Mouse (Mus musculus): ENCODE results near the gene Ctnna2. TPM values are rescaled to one million over a fixed set of nuclear protein-coding genes. Genes with fewer than 3 reads are reported as not detected.

Gene Ctnna2
- polyA plus RNA-seq, 1 experiment from 2014 or later, result 1.6 TPM

DNA sequence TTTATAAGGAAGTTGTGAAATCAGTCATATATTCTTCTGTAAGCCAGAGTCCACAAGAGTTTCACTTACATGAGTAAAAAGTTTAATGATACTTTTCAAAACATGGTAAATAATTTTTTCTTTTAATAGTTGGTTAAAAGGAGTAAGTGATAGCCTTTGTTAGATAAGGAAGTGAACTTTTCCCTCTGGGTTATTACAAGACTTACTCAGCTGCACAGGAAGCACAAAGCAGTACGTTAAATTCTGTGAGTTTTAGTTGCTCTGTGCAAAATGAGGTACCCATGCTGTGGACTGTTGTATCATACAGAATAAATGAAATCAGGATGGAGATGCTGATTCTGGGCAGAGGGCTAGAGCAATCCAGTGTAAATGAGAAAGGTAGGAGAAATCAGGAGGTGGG lies 423.3 kb downstream of the Ctnna2 start:
- Histone ChIP-seq H3K36me3 (ENCODE audit: control insufficient read depth, insufficient read depth, low read length) (no peaks in the 10 kb centered on the region), H3K4me1 (ENCODE audit: control insufficient read depth, insufficient read depth, low read length) (no peaks in the 10 kb centered on the region), H3K9ac (ENCODE audit: low read length) (no peak overlapping the region), H3K27ac (replicated peaks; ENCODE audit: low read depth, low read length) (no peak overlapping the region), H3K4me2 (ENCODE audit: low read depth, severe bottlenecking) (no peak overlapping the region), H3K27me3 (ENCODE audit: control insufficient read depth, insufficient read depth, low read length) (no peaks in the 10 kb centered on the region), H3K9me3 (ENCODE audit: control insufficient read depth, low read length) (no peaks in the 10 kb centered on the region), H3K4me3 (ENCODE audit: low read depth, low read length) (no peak overlapping the region)
- DNase-seq (ENCODE audit: low spot score) (no peak), ATAC-seq (ENCODE audit: insufficient number of reproducible peaks, low FRiP score, low TSS enrichment, low read depth) (no peak)
- 86% methylated on average over 1 of the region's 1 CpGs for WGBS

DNA sequence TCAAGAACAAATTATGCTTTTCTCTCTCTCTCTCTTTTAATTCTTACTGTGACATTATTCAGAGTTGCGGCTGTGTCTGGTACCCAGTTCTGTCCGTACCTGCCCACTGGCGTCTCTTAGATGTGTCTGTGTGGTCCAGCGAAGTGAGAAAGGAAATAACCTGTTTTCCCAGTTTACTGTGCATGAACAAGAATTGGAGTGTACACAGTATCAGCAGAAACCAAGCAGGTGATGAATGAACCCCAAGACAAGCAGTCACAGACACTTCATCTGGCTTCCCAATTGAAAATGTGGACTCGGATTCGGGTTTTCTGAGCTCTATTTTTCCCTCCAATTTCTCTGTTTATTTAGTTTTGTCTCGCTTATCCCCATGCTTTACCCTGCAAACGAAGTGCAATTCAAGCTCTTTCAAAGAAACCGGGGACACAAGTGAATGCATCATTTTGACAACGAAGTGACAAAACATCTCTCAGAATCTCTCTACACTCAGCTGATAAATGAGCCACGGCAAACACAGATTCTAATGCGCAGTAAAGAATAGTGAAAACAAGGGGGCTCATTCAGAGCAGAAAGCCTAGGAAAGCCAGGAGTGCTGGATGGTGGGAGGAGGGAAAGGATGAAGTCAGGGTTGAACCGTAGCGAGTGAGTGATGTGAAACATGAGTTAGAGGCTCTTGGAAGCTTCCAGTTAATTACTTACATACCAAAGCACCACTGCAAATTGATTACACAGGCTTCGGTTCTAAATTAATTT lies 442.3 kb downstream of the Ctnna2 start:
- 58% methylated on average over 15 of the region's 15 CpGs for WGBS
- DNase-seq (ENCODE audit: low spot score) (no peak), ATAC-seq (ENCODE audit: insufficient number of reproducible peaks, low FRiP score, low TSS enrichment, low read depth) (no peak)
- no peak overlapping the region for H3K4me2 ChIP-seq (ENCODE audit: low read depth, severe bottlenecking)
- H3K9ac ChIP-seq (ENCODE audit: low read length), result no peak overlapping the region
- H3K4me3 ChIP-seq (ENCODE audit: low read depth, low read length), result no peak overlapping the region
- no peaks in the 10 kb centered on the region for H3K36me3 ChIP-seq (ENCODE audit: control insufficient read depth, insufficient read depth, low read length)
- no peak overlapping the region for H3K27ac ChIP-seq (replicated peaks; ENCODE audit: low read depth, low read length)
- H3K4me1 ChIP-seq (ENCODE audit: control insufficient read depth, insufficient read depth, low read length), result no peaks in the 10 kb centered on the region
- H3K27me3 ChIP-seq (ENCODE audit: control insufficient read depth, insufficient read depth, low read length), result no peaks in the 10 kb centered on the region
- H3K9me3 ChIP-seq (ENCODE audit: control insufficient read depth, low read length), result no peaks in the 10 kb centered on the region

DNA sequence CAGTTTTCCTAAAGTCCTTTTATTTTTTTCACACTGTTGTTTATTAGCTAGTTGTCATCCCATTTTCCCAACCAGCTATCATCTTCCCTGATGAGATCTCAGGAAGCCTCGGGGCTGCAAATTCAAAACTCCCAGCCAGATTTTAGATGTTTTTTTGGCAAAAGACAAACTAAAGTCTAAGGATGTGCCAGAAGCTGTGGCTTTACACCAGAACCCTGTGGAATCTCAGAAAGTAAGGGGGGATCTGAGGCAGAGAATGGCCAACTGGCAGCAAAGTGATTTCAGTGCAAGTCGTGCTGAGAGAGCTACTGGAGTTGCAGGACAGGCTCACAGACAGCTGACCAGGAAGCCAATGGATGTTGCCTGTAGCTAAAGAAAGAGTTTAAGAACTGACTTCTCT lies 451.9 kb downstream of the Ctnna2 start:
- no peak for DNase-seq (ENCODE audit: low spot score)
- H3K4me3 ChIP-seq (ENCODE audit: low read depth, low read length), result no peak overlapping the region
- WGBS, result 78% methylated on average over 2 of the region's 2 CpGs
- H3K4me2 ChIP-seq (ENCODE audit: low read depth, severe bottlenecking), result no peak overlapping the region
- ATAC-seq (ENCODE audit: insufficient number of reproducible peaks, low FRiP score, low TSS enrichment, low read depth), result no peak
- no peak overlapping the region for H3K27ac ChIP-seq (replicated peaks; ENCODE audit: low read depth, low read length)
- no peaks in the 10 kb centered on the region for H3K36me3 ChIP-seq (ENCODE audit: control insufficient read depth, insufficient read depth, low read length)
- no peaks in the 10 kb centered on the region for H3K4me1 ChIP-seq (ENCODE audit: control insufficient read depth, insufficient read depth, low read length)
- no peaks in the 10 kb centered on the region for H3K27me3 ChIP-seq (ENCODE audit: control insufficient read depth, insufficient read depth, low read length)
- no peaks in the 10 kb centered on the region for H3K9me3 ChIP-seq (ENCODE audit: control insufficient read depth, low read length)
- no peak overlapping the region for H3K9ac ChIP-seq (ENCODE audit: low read length)

DNA sequence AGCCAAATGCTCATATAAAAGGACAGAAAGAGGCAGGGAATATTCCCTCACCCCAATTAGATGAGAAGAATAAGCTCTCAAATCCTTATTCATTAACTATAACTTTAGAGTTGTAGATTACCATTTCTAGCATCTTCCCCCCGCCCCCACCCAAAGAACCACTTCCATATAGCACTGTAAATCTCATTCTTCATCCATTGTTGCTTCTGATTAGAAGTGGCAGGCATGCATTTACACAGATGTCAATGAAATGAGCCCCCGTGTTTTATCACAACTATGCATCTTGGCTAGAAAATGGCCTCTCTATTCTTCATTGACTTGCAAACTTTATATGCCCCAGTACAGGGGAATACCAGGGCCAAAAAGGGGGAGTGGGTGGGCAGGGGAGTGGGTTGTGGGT lies 457.7 kb downstream of the Ctnna2 start:
- no peaks in the 10 kb centered on the region for H3K27me3 ChIP-seq (ENCODE audit: control insufficient read depth, insufficient read depth, low read length)
- DNase-seq (ENCODE audit: low spot score), result no peak
- H3K4me1 ChIP-seq (ENCODE audit: control insufficient read depth, insufficient read depth, low read length), result no peaks in the 10 kb centered on the region
- H3K36me3 ChIP-seq (ENCODE audit: control insufficient read depth, insufficient read depth, low read length), result no peaks in the 10 kb centered on the region
- 89% methylated on average over 2 of the region's 2 CpGs for WGBS
- no peak overlapping the region for H3K4me3 ChIP-seq (ENCODE audit: low read depth, low read length)
- ATAC-seq (ENCODE audit: insufficient number of reproducible peaks, low FRiP score, low TSS enrichment, low read depth), result no peak
- H3K9ac ChIP-seq (ENCODE audit: low read length), result no peak overlapping the region
- H3K27ac ChIP-seq (replicated peaks; ENCODE audit: low read depth, low read length), result no peak overlapping the region
- no peak overlapping the region for H3K4me2 ChIP-seq (ENCODE audit: low read depth, severe bottlenecking)
- no peaks in the 10 kb centered on the region for H3K9me3 ChIP-seq (ENCODE audit: control insufficient read depth, low read length)

DNA sequence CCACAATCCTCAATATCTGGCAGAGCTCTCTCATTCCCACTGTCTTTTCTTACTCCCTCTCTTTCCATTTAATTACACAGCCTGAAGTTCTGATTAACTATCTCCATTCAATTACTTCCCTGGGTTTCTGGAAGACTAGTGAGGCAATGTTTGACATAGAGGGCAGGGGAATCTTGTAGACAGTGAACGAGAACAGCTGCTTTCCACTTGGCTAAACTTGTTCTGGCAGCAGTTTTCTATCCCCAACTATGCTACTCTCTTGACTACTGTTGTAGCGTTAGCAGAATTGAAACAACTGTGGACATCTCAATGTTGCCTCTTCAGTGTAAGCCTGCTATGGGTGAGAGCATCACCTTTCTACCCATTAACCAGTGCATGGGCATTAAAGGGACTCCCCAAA lies 463.0 kb downstream of the Ctnna2 start:
- Histone ChIP-seq H3K4me3 (ENCODE audit: low read depth, low read length) (no peak overlapping the region), H3K9me3 (ENCODE audit: control insufficient read depth, low read length) (no peaks in the 10 kb centered on the region), H3K4me1 (ENCODE audit: control insufficient read depth, insufficient read depth, low read length) (no peaks in the 10 kb centered on the region; the same call in 1 of the 2 replicates), H3K4me2 (ENCODE audit: low read depth, severe bottlenecking) (no peak overlapping the region), H3K9ac (ENCODE audit: low read length) (no peak overlapping the region), H3K27me3 (ENCODE audit: control insufficient read depth, insufficient read depth, low read length) (no peaks in the 10 kb centered on the region), H3K27ac (replicated peaks; ENCODE audit: low read depth, low read length) (no peak overlapping the region), H3K36me3 (ENCODE audit: control insufficient read depth, insufficient read depth, low read length) (no peaks in the 10 kb centered on the region)
- WGBS, result 85% methylated on average over 2 of the region's 2 CpGs
- no peak for DNase-seq (ENCODE audit: low spot score)
- no peak for ATAC-seq (ENCODE audit: insufficient number of reproducible peaks, low FRiP score, low TSS enrichment, low read depth)

DNA sequence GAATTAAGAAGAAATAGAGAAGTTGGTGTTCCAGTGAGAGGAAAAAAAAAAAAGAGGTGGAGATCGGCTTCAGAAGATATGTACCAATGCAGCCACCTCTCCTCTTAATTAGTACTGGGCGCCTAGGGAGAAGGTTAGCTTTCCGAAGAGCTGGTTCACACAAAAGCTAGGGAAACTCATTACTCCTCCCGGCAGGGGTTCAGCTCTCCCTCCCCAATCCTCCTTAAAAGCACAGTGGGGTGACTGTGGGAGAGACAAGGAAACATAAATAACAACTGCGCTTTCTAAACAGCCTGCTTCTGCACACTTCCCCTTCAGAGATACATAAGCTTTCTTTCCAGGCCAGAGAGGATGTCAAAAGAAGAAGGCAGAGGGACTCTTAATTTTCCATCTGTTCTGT lies 467.7 kb downstream of the Ctnna2 start:
- ATAC-seq (ENCODE audit: insufficient number of reproducible peaks, low FRiP score, low TSS enrichment, low read depth), result no peak
- H3K27me3 ChIP-seq (ENCODE audit: control insufficient read depth, insufficient read depth, low read length), result no peaks in the 10 kb centered on the region

DNA sequence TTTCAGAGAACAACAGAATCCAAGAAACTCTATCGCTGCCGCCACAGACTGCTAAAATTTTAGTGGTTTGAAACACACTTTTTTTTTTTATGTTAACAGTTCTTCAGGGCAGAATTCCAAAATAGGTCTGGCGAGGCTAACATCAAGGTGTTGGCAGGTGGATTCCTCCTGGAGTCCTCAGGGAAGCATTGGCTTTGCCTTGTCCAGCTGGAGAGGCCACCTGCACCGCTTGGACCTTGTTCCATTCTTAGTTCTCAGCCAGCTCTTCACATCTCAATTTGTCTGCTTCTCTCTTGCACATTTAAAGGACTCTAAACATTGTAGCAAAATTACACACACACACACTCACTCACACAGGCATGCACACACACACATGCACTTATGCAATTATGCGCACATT lies 487.8 kb downstream of the Ctnna2 start:
- no peak overlapping the region for H3K4me2 ChIP-seq (ENCODE audit: low read depth, severe bottlenecking)
- no peak overlapping the region for H3K27ac ChIP-seq (replicated peaks; ENCODE audit: low read depth, low read length)
- H3K9me3 ChIP-seq (ENCODE audit: control insufficient read depth, low read length), result no peaks in the 10 kb centered on the region
- ATAC-seq (ENCODE audit: insufficient number of reproducible peaks, low FRiP score, low TSS enrichment, low read depth) (no peak), DNase-seq (ENCODE audit: low spot score) (no peak)
- H3K4me1 ChIP-seq (ENCODE audit: control insufficient read depth, insufficient read depth, low read length), result no peaks in the 10 kb centered on the region
- H3K27me3 ChIP-seq (ENCODE audit: control insufficient read depth, insufficient read depth, low read length), result no peaks in the 10 kb centered on the region
- no peak overlapping the region for H3K9ac ChIP-seq (ENCODE audit: low read length)
- 89% methylated on average over 5 of the region's 5 CpGs for whole genome bisulfite sequencing
- H3K4me3 ChIP-seq (ENCODE audit: low read depth, low read length), result no peak overlapping the region
- no peaks in the 10 kb centered on the region for H3K36me3 ChIP-seq (ENCODE audit: control insufficient read depth, insufficient read depth, low read length)

More for the DNA sequence above, 467.7 kb downstream of the Ctnna2 start:
- H3K27ac ChIP-seq (replicated peaks; ENCODE audit: low read depth, low read length), result no peak overlapping the region
- DNase-seq (ENCODE audit: low spot score), result no peak
- no peak overlapping the region for H3K9ac ChIP-seq (ENCODE audit: low read length)
- H3K4me1 ChIP-seq (ENCODE audit: control insufficient read depth, insufficient read depth, low read length), result no peaks in the 10 kb centered on the region; the same call in 1 of the 2 replicates
- H3K9me3 ChIP-seq (ENCODE audit: control insufficient read depth, low read length), result no peaks in the 10 kb centered on the region
- 6% methylated on average over 5 of the region's 5 CpGs for WGBS
- no peak overlapping the region for H3K4me3 ChIP-seq (ENCODE audit: low read depth, low read length)
- no peak overlapping the region for H3K4me2 ChIP-seq (ENCODE audit: low read depth, severe bottlenecking)
- H3K36me3 ChIP-seq (ENCODE audit: control insufficient read depth, insufficient read depth, low read length), result no peaks in the 10 kb centered on the region

DNA sequence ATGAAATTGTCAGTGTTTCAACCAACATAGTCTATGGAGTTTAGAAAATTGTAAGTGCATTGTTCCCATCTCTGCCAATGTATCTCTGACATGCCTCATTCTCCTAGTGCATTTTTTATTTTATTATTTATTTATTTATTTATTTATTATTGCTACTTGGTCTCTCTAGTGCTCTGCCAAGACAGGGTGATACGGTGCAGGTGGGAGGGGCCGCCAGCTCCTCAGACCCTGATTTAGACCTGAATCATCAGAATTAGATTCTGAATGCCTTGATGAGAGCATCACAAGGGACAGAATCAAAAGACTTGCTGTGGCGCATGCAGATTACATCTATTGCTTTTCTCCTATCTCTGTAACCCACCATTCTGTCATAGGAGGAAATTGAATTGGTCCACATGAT lies 492.8 kb downstream of the Ctnna2 start:
- ATAC-seq (ENCODE audit: insufficient number of reproducible peaks, low FRiP score, low TSS enrichment, low read depth) (no peak), DNase-seq (ENCODE audit: low spot score) (no peak)
- WGBS, result 90% methylated on average over 3 of the region's 3 CpGs
- no peaks in the 10 kb centered on the region for H3K36me3 ChIP-seq (ENCODE audit: control insufficient read depth, insufficient read depth, low read length)
- no peaks in the 10 kb centered on the region for H3K4me1 ChIP-seq (ENCODE audit: control insufficient read depth, insufficient read depth, low read length)
- no peak overlapping the region for H3K4me2 ChIP-seq (ENCODE audit: low read depth, severe bottlenecking)
- H3K4me3 ChIP-seq (ENCODE audit: low read depth, low read length), result no peak overlapping the region
- H3K9me3 ChIP-seq (ENCODE audit: control insufficient read depth, low read length), result no peaks in the 10 kb centered on the region
- no peak overlapping the region for H3K27ac ChIP-seq (replicated peaks; ENCODE audit: low read depth, low read length)
- no peak overlapping the region for H3K9ac ChIP-seq (ENCODE audit: low read length)
- no peaks in the 10 kb centered on the region for H3K27me3 ChIP-seq (ENCODE audit: control insufficient read depth, insufficient read depth, low read length)

DNA sequence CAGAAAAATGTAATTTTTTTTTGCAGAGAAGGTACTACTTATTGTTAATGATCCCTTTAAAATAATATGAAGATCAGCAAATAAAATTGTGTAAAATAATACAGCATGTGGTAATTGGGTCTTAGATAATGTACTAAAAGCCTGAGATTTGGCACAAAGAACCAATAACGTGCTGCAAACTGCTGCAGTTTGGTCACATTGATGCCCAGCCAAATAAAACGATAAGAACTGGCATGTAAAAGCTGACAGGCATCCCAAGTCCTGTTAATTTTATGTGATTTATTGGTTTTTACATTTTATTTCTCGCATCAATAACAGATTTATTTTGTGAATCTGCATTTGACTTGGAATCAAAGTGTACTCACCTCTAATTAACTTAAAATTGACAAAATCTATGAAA lies 497.4 kb downstream of the Ctnna2 start:
- no peaks in the 10 kb centered on the region for H3K9me3 ChIP-seq (ENCODE audit: control insufficient read depth, low read length)
- H3K36me3 ChIP-seq (ENCODE audit: control insufficient read depth, insufficient read depth, low read length), result no peaks in the 10 kb centered on the region
- H3K4me3 ChIP-seq (ENCODE audit: low read depth, low read length), result no peak overlapping the region
- no peak overlapping the region for H3K9ac ChIP-seq (ENCODE audit: low read length)
- ATAC-seq (ENCODE audit: insufficient number of reproducible peaks, low FRiP score, low TSS enrichment, low read depth) (no peak), DNase-seq (ENCODE audit: low spot score) (no peak)
- whole genome bisulfite sequencing, result 91% methylated on average over 3 of the region's 3 CpGs
- H3K4me2 ChIP-seq (ENCODE audit: low read depth, severe bottlenecking), result no peak overlapping the region
- H3K4me1 ChIP-seq (ENCODE audit: control insufficient read depth, insufficient read depth, low read length), result no peaks in the 10 kb centered on the region
- H3K27me3 ChIP-seq (ENCODE audit: control insufficient read depth, insufficient read depth, low read length), result no peaks in the 10 kb centered on the region
- H3K27ac ChIP-seq (replicated peaks; ENCODE audit: low read depth, low read length), result no peak overlapping the region

All from limb, embryonic 11.5 days (tissue).